Mouse (Mus musculus) heart, embryonic 16.5 days (tissue): ENCODE measurements around the gene 9130230L23Rik. TPM values are rescaled to one million over a fixed set of nuclear protein-coding genes. Genes with fewer than 3 reads are reported as not detected.

Experiments
- ATAC-seq: fragments of 200-750 bp; cut with Nextera tagmentation; replicated peaks from 2 replicates; pipeline ENCODE4 v1.8.0; 2017; ENCODE audit warnings: moderate number of reproducible peaks; ENCODE audit not compliant: insufficient read depth, low FRiP score; ENCODE audit errors: extremely low read depth
- H3K27ac ChIP-seq: fragments of 300-500 bp; sonication (generic); 2 replicates; pipeline ENCODE4 v1.5.1; 2014; ENCODE audit warnings: mild to moderate bottlenecking, low read length, control low read depth, moderate library complexity
- H3K27me3 ChIP-seq: fragments of 300-500 bp; sonication (generic); 2 replicates; pipeline ENCODE4 v1.6.1; 2014; ENCODE audit warnings: low read length, mixed read lengths; ENCODE audit not compliant: control insufficient read depth, insufficient read depth
- H3K36me3 ChIP-seq: fragments of 300-500 bp; sonication (generic); 2 replicates; pipeline ENCODE4 v1.6.1; 2014; ENCODE audit not compliant: control insufficient read depth, insufficient read depth
- H3K4me1 ChIP-seq: fragments of 300-500 bp; sonication (generic); 2 replicates; pipeline ENCODE4 v1.6.1; 2014; ENCODE audit warnings: low read length, mixed read lengths; ENCODE audit not compliant: control insufficient read depth, insufficient read depth
- H3K4me2 ChIP-seq: fragments of 300-500 bp; sonication (generic); 2 replicates; pipeline ENCODE4 v1.6.1; 2014; ENCODE audit warnings: low read depth, mild to moderate bottlenecking, control low read depth, low read length
- H3K4me3 ChIP-seq: fragments of 300-500 bp; sonication (generic); 2 replicates; pipeline ENCODE4 v1.5.1; 2014; ENCODE audit warnings: mild to moderate bottlenecking, control low read depth, low read length
- H3K9ac ChIP-seq: fragments of 300-500 bp; sonication (generic); 2 replicates; pipeline ENCODE4 v1.6.1; 2014; ENCODE audit warnings: low read length, control low read depth
- H3K9me3 ChIP-seq: fragments of 300-500 bp; sonication (generic); replicated peaks from 2 replicates; pipeline ENCODE4 v1.6.1; 2016; ENCODE audit warnings: low read length; ENCODE audit not compliant: control insufficient read depth
- WGBS: fragments of 180-500 bp; shearing (Covaris S2); extraction: QIAGEN DNeasy Blood & Tissue Kit; methylation state at CpG from one replicate; pipeline ENCODE4 v1.1.7; 2014; 5-methylcytosine and 5-hydroxymethylcytosine counted together
- microRNA-seq: library from miRNA; unstranded; fragments of <30 nt; microRNA quantifications from one replicate; pipeline ENCODE4, GENCODE M21; 2017
- polyA plus RNA-seq: library from polyadenylated mRNA; unstranded; fragments of >200 nt; fragmentation: Nextera tagmentation; extraction: Ambion mirVana; gene quantifications from 2 replicates; pipeline ENCODE4 v1.2.1, GENCODE M21; 2015

9130230L23Rik gene
- polyA plus RNA-seq, 1 experiment from 2014 or later, result 0.22 TPM

DNA sequence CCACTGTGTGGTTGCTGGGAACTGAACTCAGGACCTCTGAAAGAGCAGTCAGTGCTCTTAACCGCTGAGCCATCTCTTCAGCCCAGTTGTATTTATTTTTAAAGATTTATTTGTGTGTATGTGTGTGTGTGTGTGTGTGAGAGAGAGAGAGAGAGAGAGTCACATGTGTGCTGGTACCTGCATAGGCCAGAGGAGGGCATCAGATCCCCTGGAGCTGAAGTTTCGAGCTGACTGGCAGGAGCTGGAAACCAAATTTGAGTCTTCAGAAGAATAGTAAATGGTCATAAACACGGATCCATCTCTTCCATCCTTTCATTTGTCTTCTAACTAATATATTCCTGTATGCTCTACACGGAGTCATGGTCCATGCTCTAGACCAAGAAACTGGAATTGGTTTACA, 70.8 kb downstream of the 9130230L23Rik start:
- WGBS, result 83% methylated on average over 4 of the region's 4 CpGs
- H3K27me3 ChIP-seq, result no peaks in the 10 kb centered on the region

DNA sequence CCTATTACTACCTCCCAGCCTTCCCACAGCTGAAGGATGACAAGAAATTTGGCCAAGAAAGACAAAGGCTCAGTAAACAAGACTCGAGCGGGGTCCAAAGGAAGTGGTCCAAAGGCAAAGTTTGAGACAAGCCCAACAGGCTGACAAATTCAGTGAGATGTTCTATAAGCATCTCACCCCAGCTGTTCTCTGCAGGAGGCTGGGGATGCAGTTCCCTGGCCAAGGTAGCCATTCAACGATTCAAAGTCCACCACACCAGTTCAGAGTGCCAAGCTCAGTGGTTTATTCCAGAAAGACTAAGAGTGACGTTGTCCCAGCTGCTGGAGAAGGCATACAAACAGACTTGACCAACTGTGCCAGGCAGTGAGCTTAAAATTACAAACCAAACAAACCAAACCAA, 73.9 kb downstream of the 9130230L23Rik start:
- Histone ChIP-seq H3K9me3 (no peaks in the 10 kb centered on the region), H3K4me3 (no peak overlapping the region), H3K27ac (0 out of 2 replicates have a peak overlapping the region, but pooled peaks have one; percentile 11), H3K27me3 (no peaks in the 10 kb centered on the region), H3K4me2 (no peak overlapping the region), H3K9ac (no peak overlapping the region), H3K36me3 (no peaks in the 10 kb centered on the region), H3K4me1 (no peaks in the 10 kb centered on the region)
- WGBS, result 70% methylated on average over 4 of the region's 4 CpGs
- no peak for ATAC-seq

More for the DNA sequence above, 70.8 kb downstream of the 9130230L23Rik start:
- H3K36me3 ChIP-seq, result no peaks in the 10 kb centered on the region
- peaks cover 8% of the 10 kb centered on the region; the same call in 1 of the 2 replicates for H3K4me1 ChIP-seq
- no peak overlapping the region for H3K27ac ChIP-seq
- ATAC-seq, result no peak
- H3K9ac ChIP-seq, result no peak overlapping the region
- no peak overlapping the region for H3K4me2 ChIP-seq
- H3K4me3 ChIP-seq, result no peak overlapping the region
- no peaks in the 10 kb centered on the region for H3K9me3 ChIP-seq

Small RNA genes within 50 kb of the gene (microRNA-seq; reads per million reads assigned to microRNA genes)
- not detected for gene Gm25952

Other genes with a start within 250 kb of the 9130230L23Rik start
- gene N4bp2, start 240.8 kb downstream of the 9130230L23Rik start, polyA plus RNA-seq, result 10.5 and 10.8 TPM in 2 replicates
- gene Rhoh, start 143.1 kb downstream of the 9130230L23Rik start, polyA plus RNA-seq, result 5.9 and 16.8 TPM in 2 replicates
- 3.3 and 7.6 TPM in 2 replicates for gene Chrna9, start 69.4 kb downstream of the 9130230L23Rik start, polyA plus RNA-seq
- gene Rbm47, start 168.8 kb upstream of the 9130230L23Rik start, polyA plus RNA-seq, result 4.8 and 6.0 TPM in 2 replicates